Mouse (Mus musculus) stomach, embryonic 15.5 days (tissue): ENCODE results near the gene Agk. TPM values are rescaled to one million over a fixed set of nuclear protein-coding genes. Genes with fewer than 3 reads are reported as not detected.
A peak's percentile ranks its signal among the peaks of the same experiment; 100 is the strongest.

Experiments
- ATAC-seq: fragments of 200-750 bp; cut with Nextera tagmentation; 2 replicates; pipeline ENCODE4 v1.8.0; 2017; ENCODE audit warnings: low read depth, moderate number of reproducible peaks, moderate TSS enrichment; ENCODE audit not compliant: insufficient read depth, low FRiP score
- H3K27ac ChIP-seq: fragments of 300-500 bp; sonication (generic); 2 replicates; pipeline ENCODE4 v1.5.1; 2015; ENCODE audit warnings: mild to moderate bottlenecking, inconsistent platforms
- H3K27me3 ChIP-seq: fragments of 300-500 bp; sonication (generic); replicated peaks from 2 replicates; pipeline ENCODE4 v1.6.1; 2015; ENCODE audit warnings: inconsistent platforms
- H3K36me3 ChIP-seq: fragments of 300-500 bp; sonication (generic); 2 replicates; pipeline ENCODE4 v1.6.1; 2015; ENCODE audit warnings: inconsistent platforms
- H3K4me1 ChIP-seq: fragments of 300-500 bp; sonication (generic); 2 replicates; pipeline ENCODE4 v1.6.1; 2015; ENCODE audit warnings: inconsistent platforms
- H3K4me2 ChIP-seq: fragments of 300-500 bp; sonication (generic); 2 replicates; pipeline ENCODE4 v1.6.1; 2015; ENCODE audit warnings: mild to moderate bottlenecking, inconsistent platforms
- H3K4me3 ChIP-seq: fragments of 300-500 bp; sonication (generic); replicated peaks from 2 replicates; pipeline ENCODE4 v1.5.1; 2015; ENCODE audit warnings: inconsistent platforms
- H3K9ac ChIP-seq: fragments of 300-500 bp; sonication (generic); 2 replicates; pipeline ENCODE4 v1.6.1; 2015; ENCODE audit warnings: inconsistent platforms
- H3K9me3 ChIP-seq: fragments of 300-500 bp; sonication (generic); 2 replicates; pipeline ENCODE4 v1.6.1; 2016; ENCODE audit warnings: inconsistent platforms
- WGBS: fragments of 180-500 bp; shearing (Covaris S2); methylation state at CpG from one replicate; pipeline ENCODE4 v1.1.7; 2015; 5-methylcytosine and 5-hydroxymethylcytosine counted together
- polyA plus RNA-seq: library from polyadenylated mRNA; unstranded; fragments of >200 nt; fragmentation: Nextera tagmentation; extraction: Ambion mirVana; gene quantifications from 2 replicates; pipeline ENCODE4 v1.2.1, GENCODE M21; 2015

The Agk gene
- polyA plus RNA-seq: 36.4 and 40.2 TPM in 2 replicates

GRCm38 (mm10) chr6:40324897-40325841 is at the start of gene Agk:
Gene Agk, plus strand, starts transcription at chr6:40325172.
- Histone ChIP-seq H3K36me3 (0 out of 2 replicates have a peak, but pooled peaks cover 4% of the 10 kb centered on the region), H3K4me2 (peak within 1 kb of the TSS; percentile 60), H3K9ac (peak within 1 kb of the TSS; percentile 80), H3K4me1 (no peaks in the 10 kb centered on the region), H3K9me3 (no peaks in the 10 kb centered on the region), H3K27ac (peak within 1 kb of the TSS; percentile 91), H3K4me3 (peak within 1 kb of the TSS; percentile 80), H3K27me3 (no peaks in the 10 kb centered on the region)
- WGBS: 2% methylated on average over 48 of the region's 52 CpGs
- peak; percentile 92 for ATAC-seq

- H3K4me2 ChIP-seq: no peak overlapping the region
- H3K36me3 ChIP-seq: no peaks in the 10 kb centered on the region
- H3K27me3 ChIP-seq: no peaks in the 10 kb centered on the region
- no peaks in the 10 kb centered on the region for H3K4me1 ChIP-seq
- WGBS: 71% methylated on average over 5 of the region's 5 CpGs
- no peaks in the 10 kb centered on the region for H3K9me3 ChIP-seq
- no peak overlapping the region for H3K9ac ChIP-seq
- no peak overlapping the region for H3K4me3 ChIP-seq
- no peak for ATAC-seq
- no peak overlapping the region for H3K27ac ChIP-seq
These were observed 24.3 kb upstream of the Agk start for GRCm38 (mm10) chr6:40300707-40301106.

- Histone ChIP-seq H3K27me3 (no peaks in the 10 kb centered on the region), H3K27ac (no peak overlapping the region), H3K4me1 (no peaks in the 10 kb centered on the region), H3K4me2 (no peak overlapping the region), H3K9me3 (no peaks in the 10 kb centered on the region), H3K9ac (no peak overlapping the region), H3K4me3 (no peak overlapping the region), H3K36me3 (no peaks in the 10 kb centered on the region)
- WGBS: 11% methylated on average over 6 of the region's 6 CpGs
- ATAC-seq: no peak
These were observed 21.6 kb upstream of the Agk start for GRCm38 (mm10) chr6:40303379-40303778.

- no peak overlapping the region for H3K4me2 ChIP-seq
- H3K4me3 ChIP-seq: no peak overlapping the region
- ATAC-seq: no peak
- no peaks in the 10 kb centered on the region for H3K36me3 ChIP-seq
- no peaks in the 10 kb centered on the region for H3K4me1 ChIP-seq
- no peak overlapping the region for H3K9ac ChIP-seq
- H3K27ac ChIP-seq: no peak overlapping the region
- H3K9me3 ChIP-seq: no peaks in the 10 kb centered on the region
- H3K27me3 ChIP-seq: no peaks in the 10 kb centered on the region
These were observed 20.0 kb upstream of the Agk start for GRCm38 (mm10) chr6:40304972-40305371.

GRCm38 (mm10) chr6:40326341-40326740 is 1.4 kb downstream of the Agk start:
- no peak for ATAC-seq
- H3K27ac ChIP-seq: no peak overlapping the region
- no peak overlapping the region for H3K9ac ChIP-seq
- peak overlapping the region; percentile 60; the same call in 1 of the 2 replicates for H3K4me2 ChIP-seq
- 80% methylated on average over 8 of the region's 8 CpGs for WGBS
- no peaks in the 10 kb centered on the region for H3K4me1 ChIP-seq
- 0 out of 2 replicates have a peak, but pooled peaks cover 4% of the 10 kb centered on the region for H3K36me3 ChIP-seq
- no peaks in the 10 kb centered on the region for H3K9me3 ChIP-seq
- no peak overlapping the region; the same call in 1 of the 2 replicates for H3K4me3 ChIP-seq
- H3K27me3 ChIP-seq: no peaks in the 10 kb centered on the region

- Histone ChIP-seq H3K4me3 (no peak overlapping the region), H3K4me1 (no peaks in the 10 kb centered on the region), H3K27ac (no peak overlapping the region), H3K4me2 (no peak overlapping the region), H3K36me3 (0 out of 2 replicates have a peak, but pooled peaks cover 7% of the 10 kb centered on the region), H3K9ac (no peak overlapping the region), H3K27me3 (no peaks in the 10 kb centered on the region), H3K9me3 (no peaks in the 10 kb centered on the region)
- no peak for ATAC-seq
- WGBS: 47% methylated on average over 2 of the region's 2 CpGs
These were observed 8.5 kb downstream of the Agk start for GRCm38 (mm10) chr6:40333497-40333896.

GRCm38 (mm10) chr6:40336735-40337731 is 12.1 kb downstream of the Agk start:
- 91% methylated on average over 6 of the region's 6 CpGs for WGBS
- ATAC-seq: no peak

GRCm38 (mm10) chr6:40346959-40347771 is 22.2 kb downstream of the Agk start:
- H3K27me3 ChIP-seq: no peaks in the 10 kb centered on the region
- no peak overlapping the region for H3K4me2 ChIP-seq
- H3K9me3 ChIP-seq: no peaks in the 10 kb centered on the region
- no peak overlapping the region for H3K27ac ChIP-seq
- ATAC-seq: peak; percentile 73; the same call in 1 of the 2 replicates
- H3K9ac ChIP-seq: no peak overlapping the region
- WGBS: 53% methylated on average over 10 of the region's 10 CpGs
- H3K4me1 ChIP-seq: no peaks in the 10 kb centered on the region
- H3K36me3 ChIP-seq: no peaks in the 10 kb centered on the region
- no peak overlapping the region for H3K4me3 ChIP-seq

More at GRCm38 (mm10) chr6:40336735-40337731, 12.1 kb downstream of the Agk start:
- no peak overlapping the region for H3K4me3 ChIP-seq
- no peak overlapping the region for H3K4me2 ChIP-seq
- H3K9me3 ChIP-seq: no peaks in the 10 kb centered on the region
- H3K36me3 ChIP-seq: 0 out of 2 replicates have a peak, but pooled peaks cover 3% of the 10 kb centered on the region
- H3K9ac ChIP-seq: no peak overlapping the region
- H3K27me3 ChIP-seq: no peaks in the 10 kb centered on the region
- H3K27ac ChIP-seq: no peak overlapping the region
- no peaks in the 10 kb centered on the region for H3K4me1 ChIP-seq

GRCm38 (mm10) chr6:40347772-40348111 is 22.8 kb downstream of the Agk start:
- Histone ChIP-seq H3K9ac (no peak overlapping the region), H3K4me3 (no peak overlapping the region), H3K27ac (peak overlapping the region; percentile 48; the same call in 1 of the 2 replicates), H3K4me1 (no peaks in the 10 kb centered on the region), H3K27me3 (no peaks in the 10 kb centered on the region), H3K4me2 (no peak overlapping the region), H3K9me3 (no peaks in the 10 kb centered on the region), H3K36me3 (peaks cover 4% of the 10 kb centered on the region; the same call in 1 of the 2 replicates)
- ATAC-seq: no peak
- 44% methylated on average over 1 of the region's 1 CpGs for WGBS

- ATAC-seq: no peak
- Histone ChIP-seq H3K4me1 (no peaks in the 10 kb centered on the region), H3K9ac (no peak overlapping the region), H3K27me3 (no peaks in the 10 kb centered on the region), H3K27ac (no peak overlapping the region), H3K4me2 (no peak overlapping the region), H3K36me3 (peaks cover 4% of the 10 kb centered on the region; the same call in 1 of the 2 replicates), H3K4me3 (no peak overlapping the region), H3K9me3 (no peaks in the 10 kb centered on the region)
These were observed 25.1 kb downstream of the Agk start for GRCm38 (mm10) chr6:40350041-40350440.

- H3K27ac ChIP-seq: no peak overlapping the region
- no peak overlapping the region for H3K9ac ChIP-seq
- H3K36me3 ChIP-seq: peaks cover 4% of the 10 kb centered on the region; the same call in 1 of the 2 replicates
- H3K4me1 ChIP-seq: no peaks in the 10 kb centered on the region
- no peak for ATAC-seq
- no peak overlapping the region for H3K4me3 ChIP-seq
- H3K9me3 ChIP-seq: no peaks in the 10 kb centered on the region
- no peak overlapping the region for H3K4me2 ChIP-seq
- no peaks in the 10 kb centered on the region for H3K27me3 ChIP-seq
These were observed 25.9 kb downstream of the Agk start for GRCm38 (mm10) chr6:40350856-40351255.
